Mouse (Mus musculus) ovary, postnatal 14 days (tissue): ENCODE measurements around the gene Kcnb1.

Experiments
- DNase-seq: peaks from one replicate; pipeline ENCODE4 v3.0.0; 2022; ENCODE audit warnings: low spot score

Kcnb1 gene

DNA sequence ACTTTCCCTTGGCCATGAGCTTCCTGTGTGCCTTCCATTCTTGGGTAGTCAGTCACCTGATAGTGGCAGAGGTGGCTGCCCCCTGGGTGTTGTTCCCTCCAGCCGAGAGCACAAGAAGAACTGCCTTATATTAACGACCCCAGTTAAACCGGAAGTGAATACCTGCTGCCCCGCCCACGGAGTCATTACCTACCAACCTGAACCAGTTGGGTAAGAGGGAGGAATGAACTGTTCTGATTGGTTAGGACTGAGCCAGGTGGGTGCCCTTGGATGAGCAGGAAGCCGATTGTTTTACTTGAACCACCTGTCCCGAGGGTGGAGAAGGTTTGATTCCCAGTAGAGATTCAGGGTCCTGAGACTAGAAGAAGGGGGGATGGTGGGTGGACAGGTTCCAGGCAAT lies 111.5 kb downstream of the Kcnb1 start:
- no peak for DNase-seq

GRCm38 (mm10) chr2:167077199-167077962 lies 112.6 kb downstream of the Kcnb1 start:
- DNase-seq, result no peak

- DNase-seq, result no peak
These were observed 113.2 kb downstream of the Kcnb1 start for GRCm38 (mm10) chr2:167076759-167077158.

GRCm38 (mm10) chr2:167076352-167076751 lies 113.6 kb downstream of the Kcnb1 start:
- no peak for DNase-seq

DNA sequence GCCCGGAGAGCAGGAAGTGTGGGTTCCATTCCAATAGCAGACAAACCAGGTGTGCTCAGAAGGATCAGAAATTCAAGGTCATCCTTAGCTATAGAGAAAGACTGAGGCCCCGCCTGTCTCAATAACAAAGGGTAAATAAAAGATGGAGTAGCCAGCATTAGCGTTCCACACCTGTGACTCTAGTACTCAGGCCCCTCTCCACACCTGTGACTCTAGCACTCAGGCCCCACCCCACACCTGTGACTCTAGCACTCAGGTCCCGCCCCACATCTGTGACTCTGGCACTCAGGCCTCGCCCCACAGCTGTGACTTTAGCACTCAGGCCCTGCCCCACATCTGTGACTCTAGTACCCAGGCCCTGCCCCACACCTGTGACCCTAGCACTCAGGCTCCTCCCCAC lies 115.4 kb downstream of the Kcnb1 start:
- DNase-seq, result no peak

GRCm38 (mm10) chr2:167071641-167072601 lies 118.0 kb downstream of the Kcnb1 start:
- peak; percentile 94 for DNase-seq

DNA sequence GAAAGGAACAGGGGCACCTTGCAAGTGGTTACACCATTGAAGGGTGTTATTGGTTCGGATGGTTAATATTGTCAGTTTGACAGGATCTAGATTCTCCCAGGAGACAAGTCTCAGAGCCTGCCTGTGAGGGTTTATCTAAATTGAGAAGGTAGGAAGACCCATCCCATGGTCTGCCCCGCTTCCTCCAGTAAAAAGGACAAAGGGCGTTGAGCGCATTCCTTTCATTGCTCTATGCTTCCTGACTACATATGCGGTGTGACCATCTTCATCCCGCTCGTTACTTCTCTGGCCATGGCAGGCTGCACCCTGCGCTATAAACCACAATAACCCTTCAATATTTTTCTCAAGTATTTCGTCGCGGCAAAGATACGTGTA lies 118.7 kb downstream of the Kcnb1 start:
- no peak for DNase-seq

DNA sequence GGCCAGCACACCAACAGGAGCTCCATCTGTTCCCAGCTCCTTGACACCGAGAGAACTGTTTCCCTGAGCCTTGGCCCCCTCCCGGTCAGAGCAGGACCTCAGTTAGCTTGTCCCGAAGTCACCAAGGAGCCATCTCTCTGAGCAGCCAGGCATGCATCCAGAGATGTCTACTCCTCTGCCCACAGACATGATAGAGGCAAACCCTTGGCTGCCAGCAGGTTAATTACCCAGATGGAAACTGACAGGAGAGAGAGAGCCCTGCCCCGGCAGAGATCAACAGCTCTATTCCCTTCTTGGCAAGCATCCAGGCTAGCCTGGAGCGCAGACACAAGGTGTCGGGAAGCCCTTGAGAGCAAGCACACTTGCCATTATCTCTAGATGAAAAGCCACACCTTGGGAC lies 119.6 kb downstream of the Kcnb1 start:
- no peak for DNase-seq

DNA sequence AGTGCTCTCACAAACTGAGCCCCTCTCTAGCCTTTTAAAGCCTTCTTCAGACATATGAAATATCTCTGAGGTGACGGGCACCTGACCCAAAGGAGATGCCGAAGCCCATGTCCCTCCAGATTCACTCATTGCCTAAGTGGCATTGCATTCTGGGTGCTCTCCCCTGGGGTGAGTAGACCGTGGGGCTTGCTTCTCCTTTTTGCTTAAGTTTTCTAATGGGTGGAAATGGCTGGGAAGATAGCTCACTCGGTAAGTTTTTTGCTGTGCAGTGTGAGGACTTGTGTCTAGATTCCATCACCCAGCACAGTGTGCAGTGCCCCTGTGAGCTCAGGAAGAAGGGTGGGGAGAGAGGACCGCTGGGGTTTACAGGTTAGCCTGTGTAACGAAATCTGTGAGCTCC lies 122.4 kb downstream of the Kcnb1 start:
- DNase-seq, result no peak

- DNase-seq, result no peak
These were observed 123.1 kb downstream of the Kcnb1 start for GRCm38 (mm10) chr2:167066528-167067516.

- DNase-seq, result no peak
These were observed 123.9 kb downstream of the Kcnb1 start for GRCm38 (mm10) chr2:167066031-167066430.

DNA sequence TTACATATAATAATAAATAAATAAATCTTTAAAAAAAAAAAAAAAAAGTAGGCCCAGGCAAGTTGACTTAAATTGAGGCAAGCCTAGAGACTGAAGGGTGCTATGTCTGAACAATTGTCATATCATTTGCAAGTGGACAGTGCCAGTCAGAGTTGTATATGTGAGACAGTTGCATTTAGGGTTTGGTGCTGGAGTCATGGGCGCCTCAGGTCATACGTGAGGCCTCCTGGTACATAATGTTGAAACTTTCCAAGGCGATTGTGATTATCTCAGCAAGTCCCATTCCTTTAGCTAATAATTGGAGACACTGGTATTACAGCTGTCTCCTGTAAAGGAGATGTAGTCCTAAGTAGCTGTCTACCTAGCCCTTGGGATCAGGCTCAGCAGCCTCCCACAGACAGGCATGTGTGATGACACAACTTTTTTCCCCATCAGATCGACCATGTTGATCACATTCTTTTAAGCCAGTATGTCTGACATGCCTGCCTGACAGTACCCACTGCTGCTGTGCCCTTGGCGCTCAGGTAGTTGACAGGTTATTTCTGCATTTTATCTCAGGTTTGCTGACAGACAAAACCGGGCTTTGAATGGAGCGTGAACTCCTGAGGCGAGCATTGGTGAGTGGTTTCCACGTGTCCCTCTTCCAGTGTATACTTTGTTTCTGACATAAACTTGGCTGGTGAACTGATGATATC lies 125.2 kb downstream of the Kcnb1 start:
- DNase-seq, result no peak

DNA sequence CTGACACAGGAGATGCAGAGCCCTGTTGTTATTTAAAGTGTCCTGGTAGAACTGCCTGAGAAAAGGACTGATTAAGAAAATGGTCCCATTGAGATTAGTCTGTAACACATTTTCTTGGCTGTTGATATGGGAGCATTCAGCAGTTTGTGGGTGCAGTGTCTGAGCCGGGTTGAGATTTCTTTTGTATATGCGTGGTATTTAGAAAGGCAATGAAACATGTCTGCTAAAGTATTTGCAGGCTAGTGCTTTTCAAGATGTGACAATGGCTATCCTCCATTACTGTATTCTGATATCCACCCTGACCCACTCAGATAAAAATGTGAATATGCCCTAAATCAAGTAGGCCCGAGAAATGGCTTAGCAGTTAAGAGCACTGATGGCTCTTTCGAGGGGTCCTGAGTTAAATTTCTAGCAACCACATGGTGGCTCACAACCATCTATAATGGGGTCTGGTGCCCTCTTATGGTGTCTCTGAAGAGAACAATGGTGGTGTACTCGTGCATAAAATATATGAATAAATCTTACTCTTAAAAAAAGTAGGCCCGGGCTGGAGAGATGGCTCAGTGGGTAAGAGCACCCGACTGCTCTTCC lies 126.0 kb downstream of the Kcnb1 start:
- DNase-seq, result no peak

GRCm38 (mm10) chr2:167062965-167063880 lies 126.7 kb downstream of the Kcnb1 start, which contains the start of gene Znfx1:
Gene Znfx1 (minus strand): TSS chr2:167063015.
- peak; percentile 99 for DNase-seq

- peak; percentile 86 for DNase-seq
These were observed 127.5 kb downstream of the Kcnb1 start for GRCm38 (mm10) chr2:167062497-167062911.

DNA sequence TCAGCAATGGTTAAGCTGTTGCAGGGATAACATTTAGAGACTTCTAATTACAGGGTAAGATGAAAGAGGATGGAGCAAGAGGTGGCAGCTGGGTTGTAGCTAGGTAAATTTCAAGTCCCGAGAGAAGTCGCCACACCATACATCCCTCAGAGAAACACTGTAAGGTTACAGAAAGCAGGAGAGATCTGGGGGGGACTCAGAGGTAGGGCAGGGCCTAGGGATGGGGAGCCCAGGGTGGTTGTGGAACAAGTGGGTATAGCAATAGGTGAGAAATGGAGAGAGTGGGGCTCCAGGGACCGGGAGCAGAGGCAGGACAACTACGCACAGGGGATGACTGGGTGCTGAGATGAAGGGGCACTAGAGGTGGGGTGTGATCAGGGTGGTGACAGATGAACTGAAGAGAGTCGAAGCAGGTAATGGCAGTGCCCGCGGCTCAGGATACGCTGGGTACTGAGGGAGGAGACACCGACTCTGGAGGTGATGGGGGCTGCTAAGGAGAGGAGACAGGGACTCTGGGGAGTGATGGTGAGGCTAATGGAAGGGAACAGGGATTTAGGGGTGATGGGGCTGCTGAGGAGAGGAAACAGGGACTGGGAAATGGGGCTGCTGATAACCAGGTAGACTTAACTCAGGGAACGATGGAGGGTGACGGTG lies 128.4 kb downstream of the Kcnb1 start:
- no peak for DNase-seq

- DNase-seq, result no peak
These were observed 129.2 kb downstream of the Kcnb1 start for GRCm38 (mm10) chr2:167060761-167061160.

DNA sequence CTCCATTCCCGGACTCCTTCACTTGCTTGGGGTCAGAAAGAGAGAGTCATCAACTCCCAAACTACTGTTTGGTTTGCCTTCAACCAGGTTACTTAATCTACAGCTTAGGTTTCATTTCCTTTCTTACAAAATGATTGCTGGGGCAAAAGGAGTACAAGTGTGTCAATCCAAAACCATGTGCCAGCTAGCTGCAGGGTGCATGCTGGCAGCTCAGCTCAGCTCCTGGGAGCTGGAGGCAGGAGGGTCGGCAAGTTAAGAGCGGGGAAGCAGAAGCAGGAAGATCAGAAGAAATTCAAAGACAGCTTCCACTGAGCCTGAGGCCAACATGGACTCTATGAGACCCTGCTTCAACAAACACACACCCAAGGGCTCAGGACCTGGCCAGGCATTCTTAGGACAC lies 129.6 kb downstream of the Kcnb1 start:
- DNase-seq, result no peak

DNA sequence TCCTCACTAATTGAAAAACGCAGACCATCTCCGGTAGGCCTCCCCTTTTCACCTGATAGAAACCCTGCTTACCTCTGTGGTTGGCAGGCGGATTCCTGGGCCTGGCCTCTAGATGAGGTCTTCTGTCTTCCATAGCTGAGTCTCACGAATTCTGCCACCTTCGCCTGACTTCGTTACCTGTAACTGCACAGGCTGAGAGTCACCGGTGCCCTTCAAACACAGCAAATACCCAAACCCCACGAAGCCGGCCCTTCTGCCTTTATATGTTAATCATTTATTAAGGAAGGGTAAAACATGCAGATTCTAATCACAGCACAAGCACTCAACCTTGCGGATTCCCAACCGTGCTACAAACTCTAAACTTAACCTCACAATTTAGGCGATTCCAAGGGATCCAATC lies 130.0 kb downstream of the Kcnb1 start:
- DNase-seq, result no peak
